Mouse (Mus musculus) stomach, postnatal 0 days (tissue): ENCODE data around the gene Nkain4.

ENCODE experiments used
- CTCF ChIP-seq: IDR thresholded peaks from 2 replicates; pipeline ENCODE4 v1.5.1; 2016; ENCODE audit warnings: antibody characterized with exemption, low read depth, mild to moderate bottlenecking, moderate library complexity
- EP300 ChIP-seq: optimal IDR thresholded peaks from 2 replicates; pipeline ENCODE3; 2016; ENCODE audit warnings: antibody characterized with exemption

GRCm38 (mm10) chr2:180902086-180902485 is 52.4 kb downstream of the Nkain4 start:
- TF ChIP-seq CTCF (peak; percentile 71), EP300 (no peak)
